Mouse (Mus musculus) olfactory bulb, adult 2 months (tissue): Measurements from ENCODE around the gene Slco1a4. TPM values are rescaled to one million over a fixed set of nuclear protein-coding genes. Genes with fewer than 3 reads are reported as not detected.
"Not testable (repeated sequence)": the region's sequence is repeated elsewhere in the genome, so short reads cannot be mapped to it uniquely, and the experiment has no call there.

Source experiments
- H3K27ac ChIP-seq: fragments of 200-500 bp; 2 replicates; pipeline ENCODE4 v1.5.1; 2012; ENCODE audit warnings: low read depth, low read length; ENCODE audit not compliant: insufficient read depth
- H3K4me1 ChIP-seq: fragments of 200-500 bp; 2 replicates; pipeline ENCODE4 v1.6.1; 2012; ENCODE audit warnings: low read length; ENCODE audit not compliant: control insufficient read depth, insufficient read depth
- H3K4me3 ChIP-seq: fragments of 200-500 bp; 2 replicates; pipeline ENCODE4 v1.5.1; 2012; ENCODE audit warnings: mild to moderate bottlenecking, low read depth, low read length, moderate library complexity; ENCODE audit not compliant: insufficient read depth
- CTCF ChIP-seq: fragments of 200-500 bp; IDR thresholded peaks from 2 replicates; pipeline ENCODE4 v1.5.1; 2012; ENCODE audit warnings: low read depth, mild to moderate bottlenecking, low read length, moderate library complexity; ENCODE audit not compliant: insufficient read depth
- POLR2A ChIP-seq: fragments of 200-500 bp; IDR thresholded peaks from 2 replicates; pipeline ENCODE4 v1.6.1; 2012; ENCODE audit warnings: mild to moderate bottlenecking, low read depth, low read length, moderate library complexity; ENCODE audit not compliant: insufficient read depth
- WGBS: fragments of 180-500 bp; shearing (Covaris S2); methylation state at CpG from one replicate; pipeline ENCODE4 v1.1.7; 2018; 5-methylcytosine and 5-hydroxymethylcytosine counted together
- polyA plus RNA-seq: library from polyadenylated mRNA; stranded (reverse); fragments of >200 nt; gene quantifications from 2 replicates; pipeline ENCODE4 v1.2.4, GENCODE M21; 2012; ENCODE audit warnings: low replicate concordance; ENCODE audit not compliant: missing spikeins, insufficient read depth, insufficient read length

The Slco1a4 gene
- not detected in 2 replicates for polyA plus RNA-seq

- no peaks in the 10 kb centered on the region for H3K4me1 ChIP-seq
- TF ChIP-seq CTCF (no peak), POLR2A (no peak)
- 30% methylated on average over 2 of the region's 2 CpGs for WGBS
- H3K4me3 ChIP-seq = no peak within 1 kb of the TSS
- H3K27ac ChIP-seq = no peak within 1 kb of the TSS
Observed at GRCm38 (mm10) chr6:141856085-141856484, at the start of gene Slco1a4. Slco1a4 (minus strand) TSS chr6:141856199.

- 70% methylated on average over 2 of the region's 2 CpGs for WGBS
- no peaks in the 10 kb centered on the region for H3K4me1 ChIP-seq
- no peak for TF ChIP-seq POLR2A
- no peak for TF ChIP-seq CTCF
- no peak overlapping the region for H3K4me3 ChIP-seq
- H3K27ac ChIP-seq = no peak overlapping the region
Observed at GRCm38 (mm10) chr6:141898197-141898596, 42.2 kb upstream of the Slco1a4 start.

- H3K27ac ChIP-seq = no peak overlapping the region
- H3K4me1 ChIP-seq = no peaks in the 10 kb centered on the region
- no peak overlapping the region for H3K4me3 ChIP-seq
- TF ChIP-seq POLR2A (no peak), CTCF (no peak)
- WGBS = 47% methylated on average over 2 of the region's 2 CpGs
Observed at GRCm38 (mm10) chr6:141889723-141890122, 33.7 kb upstream of the Slco1a4 start.

- Histone ChIP-seq H3K4me3 (no peak overlapping the region), H3K27ac (no peak overlapping the region), H3K4me1 (no peaks in the 10 kb centered on the region)
- TF ChIP-seq POLR2A (no peak), CTCF (no peak)
- WGBS = 82% methylated on average over 2 of the region's 2 CpGs
Observed at GRCm38 (mm10) chr6:141888248-141888647, 32.2 kb upstream of the Slco1a4 start.

- no peak for TF ChIP-seq CTCF
- no peak for TF ChIP-seq POLR2A
- Histone ChIP-seq H3K4me3 (no peak overlapping the region), H3K4me1 (no peaks in the 10 kb centered on the region), H3K27ac (no peak overlapping the region)
- WGBS = 61% methylated on average over 1 of the region's 1 CpGs
Observed at GRCm38 (mm10) chr6:141882581-141882980, 26.6 kb upstream of the Slco1a4 start.

GRCm38 (mm10) chr6:141875742-141876141 lies 19.7 kb upstream of the Slco1a4 start:
- not testable (repeated sequence) for H3K4me3 ChIP-seq, H3K4me1 ChIP-seq, H3K27ac ChIP-seq
- WGBS = 78% methylated on average over 4 of the region's 4 CpGs

GRCm38 (mm10) chr6:141871711-141872110 lies 15.7 kb upstream of the Slco1a4 start:
- H3K4me3 ChIP-seq = no peak overlapping the region
- TF ChIP-seq CTCF (no peak), POLR2A (no peak)
- H3K4me1 ChIP-seq = no peaks in the 10 kb centered on the region
- WGBS = 84% methylated on average over 2 of the region's 2 CpGs
- H3K27ac ChIP-seq = no peak overlapping the region

- WGBS = 88% methylated on average over 5 of the region's 5 CpGs
- Histone ChIP-seq H3K27ac (no peak overlapping the region), H3K4me3 (no peak overlapping the region), H3K4me1 (no peaks in the 10 kb centered on the region)
- no peak for TF ChIP-seq CTCF
- TF ChIP-seq POLR2A = no peak
Observed at GRCm38 (mm10) chr6:141868735-141869134, 12.7 kb upstream of the Slco1a4 start.

GRCm38 (mm10) chr6:141866026-141866425 lies 10.0 kb upstream of the Slco1a4 start:
- WGBS = 89% methylated on average over 5 of the region's 5 CpGs

More at GRCm38 (mm10) chr6:141866026-141866425, 10.0 kb upstream of the Slco1a4 start:
- no peak overlapping the region for H3K4me3 ChIP-seq
- H3K27ac ChIP-seq = no peak overlapping the region
- H3K4me1 ChIP-seq = no peaks in the 10 kb centered on the region
- no peak for TF ChIP-seq CTCF
- TF ChIP-seq POLR2A = no peak
